Mouse (Mus musculus) granulocyte monocyte progenitor cell, adult 5-6 weeks (primary cell): ENCODE measurements at regions not wholly inside any gene's neighbourhood (a gene's known extent, or its start where the extent isn't known, plus 50 kb on each side); places are given as distances from the start of the nearest gene placed in this dataset.

Experiments used
- ATAC-seq: replicated peaks from 2 replicates; pipeline ENCODE4 v1.8.0; 2016; ENCODE audit warnings: mild to moderate bottlenecking, moderate TSS enrichment, inconsistent platforms; ENCODE audit not compliant: poor library complexity, severe bottlenecking

DNA sequence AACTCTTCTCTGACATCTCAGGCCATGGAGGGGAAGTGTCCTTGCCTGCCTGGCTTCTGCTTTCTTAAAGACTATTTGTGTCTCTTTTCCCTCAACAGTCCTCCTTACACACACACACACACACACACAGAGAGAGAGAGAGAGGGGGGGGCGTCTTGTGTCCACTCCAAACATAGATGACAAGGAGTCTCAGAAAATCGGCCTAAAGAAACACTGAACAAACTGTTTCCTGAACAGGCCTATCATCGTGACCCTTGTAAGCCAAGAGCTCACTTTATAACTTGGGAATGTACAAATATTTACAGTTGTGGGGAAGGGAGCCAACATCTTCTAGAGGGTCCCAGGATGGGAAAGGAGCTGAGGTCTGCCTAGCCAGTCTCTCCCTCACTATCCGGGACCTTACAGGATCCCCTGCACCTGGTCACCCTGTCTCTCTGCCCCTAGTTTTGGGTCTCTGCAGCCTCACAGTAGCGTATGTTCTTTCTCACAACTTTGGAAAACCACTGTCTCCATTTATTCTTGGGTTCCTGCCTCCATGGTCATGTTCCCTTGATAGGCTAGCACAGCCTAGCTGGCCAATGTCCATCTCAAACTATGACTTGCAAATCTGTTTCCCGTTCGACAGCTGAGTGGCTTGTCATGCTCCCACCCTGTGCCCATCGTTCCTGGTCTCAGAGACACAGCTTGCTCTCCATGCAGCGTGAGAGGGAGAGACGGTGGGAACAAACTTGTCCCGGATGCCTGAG, 204.9 kb upstream of the Tle3 start:
- ATAC-seq: no peak

DNA sequence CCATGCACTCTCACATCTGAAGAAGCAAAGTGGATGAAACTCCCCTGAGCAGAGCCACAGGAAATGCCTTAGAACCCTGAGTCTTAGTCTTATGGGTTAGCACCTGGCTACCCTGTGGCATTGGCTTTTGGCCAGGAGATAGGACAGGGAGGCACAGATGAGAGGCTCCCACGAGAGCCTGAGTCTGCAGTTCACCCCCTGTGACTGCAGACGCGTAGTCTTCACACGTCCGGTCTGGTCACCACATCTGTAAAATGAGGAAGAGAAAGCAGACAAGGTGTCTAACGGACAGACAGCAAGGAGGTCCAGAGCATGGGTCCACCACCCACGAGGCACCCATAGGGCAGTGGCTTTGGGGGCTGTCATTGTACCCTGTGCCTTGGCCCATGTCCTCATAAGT, 203.2 kb upstream of the Tle3 start:
- peak; percentile 94 for ATAC-seq

DNA sequence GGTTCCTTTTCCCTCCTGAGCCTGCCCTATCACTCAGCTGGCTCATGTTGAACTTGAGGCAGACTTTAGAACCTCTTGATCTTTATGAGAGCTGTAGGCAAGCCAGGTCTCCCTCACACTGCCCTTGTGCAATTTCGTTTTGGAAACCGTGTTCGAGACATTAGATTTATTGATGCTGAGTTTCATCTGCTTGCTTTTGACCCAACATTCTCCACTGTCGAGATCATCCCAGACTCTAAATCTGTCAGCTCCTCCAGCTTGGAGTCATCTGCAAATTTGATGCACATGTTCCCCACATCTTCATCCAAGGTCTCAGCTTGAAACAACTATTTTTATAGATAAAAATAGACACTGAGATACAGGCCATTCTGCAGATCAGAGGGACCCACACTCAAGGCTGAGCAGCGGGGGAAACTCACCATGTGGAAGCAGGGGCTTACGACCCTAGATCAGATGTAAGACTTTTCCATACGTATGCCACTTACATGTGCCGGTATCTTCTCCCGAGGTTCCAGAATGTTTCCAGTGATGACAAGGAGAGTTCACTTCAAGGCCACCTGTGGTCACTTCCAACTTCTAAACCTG, 202.6 kb upstream of the Tle3 start:
- no peak for ATAC-seq

DNA sequence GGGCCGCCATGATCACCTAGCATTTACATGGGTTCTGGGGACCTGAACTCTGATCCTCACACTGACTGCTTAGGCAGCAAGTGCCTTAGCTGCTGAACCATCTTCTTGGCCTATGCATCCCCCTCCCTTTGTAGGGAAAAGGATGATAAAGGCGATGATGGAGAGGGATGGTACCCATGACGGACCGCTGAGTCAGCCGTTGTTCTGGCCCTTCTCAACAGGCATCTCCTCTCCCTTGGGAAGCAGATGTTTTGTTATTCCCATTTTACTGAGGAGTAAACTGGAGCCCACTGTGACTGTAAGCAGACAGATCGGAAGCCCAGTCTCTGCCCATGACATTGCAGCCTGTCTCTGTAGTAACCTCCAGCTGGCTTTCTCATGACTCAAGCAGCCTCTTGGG, 201.2 kb upstream of the Tle3 start:
- ATAC-seq: no peak

DNA sequence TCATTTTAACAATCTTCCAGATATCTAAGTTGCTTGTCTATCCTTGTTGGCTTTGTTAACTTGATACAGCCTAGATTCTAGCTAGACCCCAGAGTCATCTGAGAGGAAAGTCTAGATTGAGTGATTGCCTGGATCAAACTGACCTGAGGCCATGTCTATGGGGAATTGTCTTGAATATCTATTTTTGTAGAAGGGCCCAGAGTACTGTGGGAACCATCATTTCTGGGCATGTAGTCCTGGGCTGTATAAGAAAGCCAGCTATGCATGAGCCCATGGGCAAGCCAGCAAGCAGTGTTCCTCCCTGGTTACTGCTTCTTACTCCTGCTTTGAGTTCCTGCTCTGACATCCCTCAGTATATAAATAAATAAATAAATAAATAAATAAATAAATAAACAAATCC, 199.7 kb upstream of the Tle3 start:
- ATAC-seq: no peak

DNA sequence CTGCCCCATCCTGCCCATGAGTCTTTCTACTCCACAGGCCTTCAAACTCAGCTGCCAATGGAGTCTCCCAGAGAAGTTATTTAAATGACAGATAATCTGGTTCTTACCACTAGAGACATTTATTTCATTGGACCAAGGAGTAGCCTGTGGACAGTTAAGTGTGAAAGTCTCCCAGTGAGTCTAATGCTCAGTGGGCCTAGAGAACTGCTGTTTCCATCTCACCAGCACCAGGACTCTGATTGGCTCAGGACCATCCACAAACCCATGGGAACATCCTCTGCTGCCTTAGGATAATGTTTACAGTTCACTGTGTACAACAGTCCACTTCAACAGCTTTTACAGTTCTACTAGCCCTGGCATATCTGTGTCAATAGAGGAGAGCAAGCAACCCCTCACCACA, 198.6 kb upstream of the Tle3 start:
- no peak for ATAC-seq

DNA sequence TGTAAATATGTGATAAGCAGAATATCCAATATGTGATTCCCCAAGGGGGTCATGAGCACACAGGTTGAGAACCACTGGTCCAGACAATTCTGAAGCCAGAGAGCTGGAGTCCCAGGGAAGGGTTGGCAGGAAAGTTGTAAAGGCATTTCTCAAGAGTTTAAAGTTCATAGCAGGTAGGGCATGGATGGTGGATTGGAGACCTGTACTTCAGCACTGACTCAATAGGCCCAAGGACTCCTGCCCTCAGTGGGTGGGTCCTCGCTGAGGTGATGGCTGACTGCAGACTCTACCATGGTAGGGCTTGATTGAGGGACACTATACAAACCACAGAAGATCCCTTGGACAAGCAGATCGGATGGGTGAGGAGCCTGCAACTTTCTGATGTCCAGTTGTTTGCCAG, 196.8 kb upstream of the Tle3 start:
- ATAC-seq: no peak

DNA sequence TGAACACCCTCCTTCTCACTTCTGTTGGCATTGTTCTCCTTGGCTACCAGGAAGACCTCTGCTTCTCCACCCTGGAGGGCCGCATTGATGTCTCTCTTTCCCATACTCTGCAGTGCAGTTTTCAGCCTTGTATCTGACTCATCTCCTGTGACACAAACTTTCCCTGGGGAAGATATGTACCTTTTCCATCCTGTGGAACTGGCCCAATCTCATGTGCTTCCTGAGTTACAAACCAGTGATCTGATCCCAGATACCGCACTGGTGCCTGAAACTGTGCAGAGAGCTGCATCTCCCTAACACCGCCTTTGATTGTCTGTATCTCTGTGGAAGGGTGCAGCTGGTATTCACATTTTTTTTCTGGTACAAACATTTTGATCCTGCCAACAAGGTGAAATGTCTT, 195.3 kb upstream of the Tle3 start:
- no peak for ATAC-seq

DNA sequence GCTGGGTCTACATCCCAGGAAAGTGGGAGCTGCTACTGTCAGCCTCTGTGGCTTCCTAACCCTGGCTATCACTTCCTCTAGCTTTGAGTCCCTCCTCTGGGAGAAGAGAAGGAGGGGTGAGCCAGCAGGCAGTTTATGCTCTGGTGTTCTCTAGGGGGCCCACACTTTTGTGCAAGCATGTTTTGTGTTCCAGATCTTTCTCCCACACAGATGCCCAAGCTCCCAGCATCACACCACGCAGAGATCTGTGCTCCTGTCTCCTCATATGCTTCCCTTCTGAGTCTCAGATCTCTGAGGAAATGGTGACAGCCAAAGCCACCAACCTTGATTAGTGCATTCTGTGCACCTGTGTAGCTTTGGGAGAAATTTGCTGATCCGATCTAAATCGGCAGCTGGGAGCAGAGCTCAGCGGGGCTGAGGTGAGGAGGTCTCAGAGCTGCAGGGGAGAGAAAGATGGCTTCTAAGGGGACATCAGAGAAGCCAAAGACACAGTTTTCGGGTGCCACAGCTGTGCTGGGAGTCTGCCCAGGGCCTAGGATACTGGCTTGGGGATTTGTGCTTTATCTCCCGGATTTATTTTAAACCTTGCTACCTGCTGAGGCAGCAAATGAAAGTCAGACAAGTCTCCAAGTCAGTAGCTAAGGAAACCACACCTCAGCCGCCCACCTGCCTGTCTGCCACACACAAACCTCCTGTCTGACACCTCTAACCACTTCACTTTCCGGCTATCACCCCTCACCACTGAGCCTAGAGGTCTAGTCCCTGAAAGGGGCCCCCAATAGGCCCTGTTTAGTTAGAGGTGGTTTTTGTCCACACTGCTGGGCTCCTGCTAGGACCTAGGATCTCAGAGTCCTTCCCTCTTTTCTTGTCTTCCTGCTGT, 185.4 kb upstream of the Tle3 start:
- ATAC-seq: no peak

DNA sequence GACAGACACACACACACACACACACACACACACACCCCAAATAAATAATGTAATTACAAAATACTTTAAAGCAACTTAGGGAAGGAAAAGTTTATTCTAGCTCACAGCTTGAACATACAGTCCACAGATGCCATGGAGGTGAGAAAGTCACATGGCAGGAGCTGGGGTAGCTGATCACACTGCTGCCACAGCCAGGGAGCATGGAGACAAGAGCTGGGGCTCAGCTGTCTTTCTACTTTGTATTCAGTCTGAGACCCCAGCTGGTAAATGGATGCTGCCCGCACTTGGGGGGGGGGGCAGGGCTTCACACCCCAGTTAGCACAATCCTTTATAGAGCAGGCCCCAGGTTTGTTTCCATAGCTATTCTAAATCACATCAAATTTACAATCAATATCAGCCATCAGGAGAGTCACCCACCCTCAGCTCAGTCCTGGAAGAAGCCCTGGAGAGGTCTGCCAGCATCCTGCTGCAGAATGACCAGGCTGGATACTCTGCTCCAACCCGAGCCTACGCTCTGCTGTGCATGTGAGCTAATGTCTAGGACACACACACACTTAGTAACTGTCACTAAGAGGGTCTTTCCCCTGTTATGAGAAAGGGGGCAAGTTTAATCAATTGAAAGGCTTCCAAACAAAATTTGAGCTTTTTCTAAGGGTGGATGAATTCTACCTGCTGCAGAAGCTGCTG, 184.3 kb upstream of the Tle3 start:
- no peak for ATAC-seq

DNA sequence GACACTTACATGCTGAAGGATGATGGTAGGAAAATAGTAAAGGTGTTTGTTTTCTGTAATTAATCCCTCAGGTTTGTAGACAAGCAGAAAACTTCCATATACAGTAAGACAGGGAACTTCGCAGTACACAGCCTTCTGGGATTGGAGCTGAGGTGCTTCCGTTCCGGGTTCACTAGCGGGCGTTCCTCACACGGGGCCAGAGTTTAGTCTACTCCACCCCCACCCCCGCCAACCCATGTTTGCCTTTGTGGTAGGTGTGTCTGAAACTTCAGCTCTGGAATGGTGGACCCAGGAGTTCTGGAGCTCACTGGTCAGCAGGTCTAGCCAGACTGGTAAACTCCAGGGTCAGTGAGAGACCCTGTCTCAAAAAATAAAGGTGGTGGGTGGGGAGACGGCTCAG, 182.9 kb upstream of the Tle3 start:
- ATAC-seq: no peak

DNA sequence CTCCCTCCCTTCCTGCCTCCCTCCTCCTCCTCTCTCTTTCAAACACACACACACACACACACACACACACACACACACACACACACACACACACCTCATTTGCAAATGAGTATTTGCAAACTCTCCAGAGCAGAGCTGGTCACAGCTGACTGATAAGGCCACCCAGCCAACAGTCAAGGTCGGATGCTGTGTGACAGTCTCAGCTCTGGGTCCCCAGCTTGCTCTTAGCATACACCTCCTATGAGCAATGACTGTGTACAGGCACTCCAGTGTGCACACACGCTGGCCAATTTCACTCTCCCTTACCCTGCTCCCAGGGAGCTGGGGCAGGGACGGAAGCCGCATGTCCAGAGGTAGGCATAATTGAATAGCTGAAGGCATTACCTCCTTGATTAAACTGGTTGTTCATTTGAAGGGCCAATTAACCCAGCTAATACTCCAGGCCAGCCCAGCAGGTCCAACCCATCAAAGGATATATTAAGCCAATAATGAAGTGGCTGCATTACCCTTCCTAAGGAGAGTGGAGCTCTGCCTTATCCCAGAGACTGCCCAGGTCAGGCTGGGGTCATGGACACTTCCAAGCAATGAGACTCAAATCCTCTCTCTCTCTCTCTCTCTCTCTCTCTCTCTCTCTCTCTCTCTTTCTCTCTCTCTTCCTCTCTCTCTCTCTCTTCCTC, 173.0 kb upstream of the Tle3 start:
- no peak for ATAC-seq

DNA sequence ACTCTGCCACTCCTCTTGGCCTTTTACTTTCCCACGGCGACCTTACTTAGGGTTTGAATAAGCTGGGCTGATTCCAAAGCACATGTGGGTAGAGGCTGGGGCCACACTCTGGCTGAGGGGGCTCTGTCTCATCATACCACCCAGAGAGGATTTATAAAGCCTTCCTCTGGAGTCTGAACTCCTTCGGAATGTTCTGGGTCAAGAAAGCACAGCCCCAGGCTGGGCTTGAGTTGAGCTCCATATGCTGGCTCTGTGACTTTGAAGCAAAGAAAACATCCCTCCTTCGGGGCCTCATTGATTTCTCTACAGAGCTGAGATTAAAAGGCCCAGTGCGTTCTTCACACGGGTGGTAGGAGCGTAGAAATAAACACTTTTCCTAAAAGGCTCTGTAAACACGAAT, 172.3 kb upstream of the Tle3 start:
- ATAC-seq: no peak

DNA sequence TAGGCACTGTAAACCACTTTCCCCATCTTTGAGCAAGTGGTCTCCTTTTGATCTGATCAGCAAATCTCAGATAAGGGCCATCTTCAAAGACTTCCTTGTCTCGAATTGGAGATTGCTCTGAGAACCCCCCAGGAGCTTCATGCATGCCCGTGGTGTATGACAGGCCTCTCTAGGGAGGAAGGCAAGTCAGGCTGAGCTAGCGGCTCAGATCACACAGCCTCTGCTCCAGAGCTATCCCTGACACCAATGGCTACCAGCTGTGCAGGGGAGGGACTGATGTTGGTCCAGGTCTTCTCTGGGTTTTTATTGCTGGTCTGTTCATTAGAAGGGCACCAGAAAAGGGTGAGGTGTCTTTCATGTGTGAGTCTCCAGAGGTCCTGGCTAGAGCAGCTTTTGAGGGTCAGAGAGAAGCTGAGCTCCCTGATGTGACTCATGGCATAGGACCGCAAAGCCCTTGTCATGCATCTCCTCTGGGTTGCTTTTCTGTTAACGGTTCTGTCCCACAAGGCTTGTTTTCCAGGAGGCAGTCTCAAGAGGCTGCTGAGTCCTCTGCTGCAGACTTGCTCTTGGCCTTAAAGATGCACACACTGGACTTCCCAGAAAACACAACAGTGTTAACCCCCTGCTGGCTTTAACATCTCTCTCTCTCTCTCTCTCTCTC, 171.7 kb upstream of the Tle3 start:
- ATAC-seq: no peak

DNA sequence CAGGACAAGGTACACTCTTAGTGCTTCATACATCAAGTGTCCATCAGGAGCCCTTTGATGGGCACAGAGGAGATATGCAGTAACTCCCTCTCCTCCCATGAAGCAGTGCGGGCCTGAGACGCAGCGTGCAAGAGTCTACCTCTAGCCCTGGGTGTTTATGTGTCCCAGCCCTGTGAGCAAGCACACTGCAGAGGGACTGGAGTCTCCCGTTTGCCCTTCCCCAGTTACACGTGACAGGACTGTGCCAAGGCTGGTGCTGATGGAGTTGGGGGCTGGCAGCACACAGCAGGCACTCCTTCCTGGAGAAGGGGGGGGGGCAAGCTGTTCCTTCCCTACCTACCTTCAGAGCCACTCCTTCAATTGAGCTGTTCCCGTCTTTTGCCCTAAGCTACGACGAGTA, 167.1 kb upstream of the Tle3 start:
- no peak for ATAC-seq

DNA sequence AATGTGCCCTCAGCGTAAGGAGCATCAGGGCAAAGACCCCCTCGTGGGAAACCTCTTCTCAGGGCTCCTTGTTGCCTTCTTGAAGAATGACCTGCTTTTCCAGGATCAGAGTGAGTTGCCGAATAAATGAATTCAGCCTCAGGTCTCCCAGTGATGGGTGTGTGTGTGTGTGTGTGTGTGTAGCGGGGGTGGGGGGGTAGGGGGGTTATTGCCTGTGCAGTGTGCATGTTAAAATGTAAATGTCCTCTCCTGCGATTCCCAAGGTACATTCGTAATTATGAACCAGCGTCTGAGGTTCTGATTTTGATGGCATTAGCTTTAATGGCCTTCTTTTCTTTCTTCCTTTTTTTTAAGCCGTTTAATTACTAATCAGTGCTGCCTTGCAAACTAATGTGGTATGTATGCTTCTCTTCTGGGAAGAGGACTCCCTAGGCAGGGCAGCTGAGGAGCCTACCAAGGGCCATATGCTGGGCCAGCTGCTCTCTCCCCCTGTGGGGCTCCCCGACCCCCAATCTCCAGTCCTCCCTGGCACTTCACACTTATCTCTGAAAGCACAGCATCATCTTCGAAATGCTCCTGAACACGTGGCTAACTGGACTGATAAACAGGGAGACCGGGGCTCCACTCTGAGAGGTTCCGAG, 165.3 kb upstream of the Tle3 start:
- ATAC-seq: no peak

DNA sequence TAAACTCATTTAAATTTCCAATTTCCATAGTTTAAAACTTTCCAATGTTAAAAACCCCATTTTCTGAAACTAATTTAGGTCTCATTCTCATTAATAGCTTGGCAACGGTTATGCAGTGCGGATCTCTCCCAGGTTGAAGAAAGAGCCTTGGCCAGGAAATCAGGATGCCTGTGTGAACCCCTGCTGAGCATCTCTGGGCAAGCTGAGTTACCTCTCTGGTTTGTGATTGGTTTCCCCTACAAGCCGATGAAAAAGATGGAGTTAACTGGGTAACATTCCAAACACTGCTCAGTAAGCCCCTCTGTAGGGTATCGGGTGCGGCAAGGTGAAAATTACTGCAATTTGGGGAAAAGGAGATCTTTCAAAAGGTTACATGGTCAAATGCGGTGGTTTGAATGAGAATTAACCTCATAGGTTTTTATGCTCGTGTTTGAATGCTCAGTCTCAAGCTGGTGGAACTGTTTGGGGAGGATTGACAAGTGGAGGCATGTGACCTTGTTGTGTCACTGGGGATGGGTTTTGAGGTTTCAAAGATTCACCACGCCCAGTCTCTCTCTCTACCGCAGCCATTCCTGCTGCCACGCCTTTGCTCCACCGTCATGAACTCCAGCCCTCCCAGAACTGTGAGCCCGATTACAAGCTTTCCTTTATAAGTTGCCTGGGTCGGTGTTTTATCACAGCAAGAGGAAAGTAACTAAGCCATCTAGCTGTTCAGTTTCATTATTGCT, 164.6 kb upstream of the Tle3 start:
- ATAC-seq: no peak

DNA sequence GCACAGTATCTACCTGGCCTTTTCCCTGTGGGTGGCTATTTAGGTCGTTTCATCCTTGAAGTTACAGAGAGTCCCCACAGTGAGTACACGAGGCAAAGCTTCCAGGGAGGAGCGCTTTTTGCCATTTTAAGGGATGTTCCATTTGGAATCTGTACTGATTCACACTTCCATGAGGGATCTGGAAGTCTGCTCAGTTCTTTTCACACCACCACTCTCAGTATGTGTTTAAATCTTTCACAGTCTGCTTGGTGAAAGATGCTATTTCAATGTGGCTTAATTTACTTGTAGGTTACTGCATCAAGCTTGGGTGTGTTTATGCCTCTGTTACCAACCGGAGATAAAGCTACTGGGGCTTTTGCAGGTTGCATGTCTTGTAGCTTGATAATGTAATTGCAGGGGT, 160.5 kb upstream of the Tle3 start:
- ATAC-seq: no peak

DNA sequence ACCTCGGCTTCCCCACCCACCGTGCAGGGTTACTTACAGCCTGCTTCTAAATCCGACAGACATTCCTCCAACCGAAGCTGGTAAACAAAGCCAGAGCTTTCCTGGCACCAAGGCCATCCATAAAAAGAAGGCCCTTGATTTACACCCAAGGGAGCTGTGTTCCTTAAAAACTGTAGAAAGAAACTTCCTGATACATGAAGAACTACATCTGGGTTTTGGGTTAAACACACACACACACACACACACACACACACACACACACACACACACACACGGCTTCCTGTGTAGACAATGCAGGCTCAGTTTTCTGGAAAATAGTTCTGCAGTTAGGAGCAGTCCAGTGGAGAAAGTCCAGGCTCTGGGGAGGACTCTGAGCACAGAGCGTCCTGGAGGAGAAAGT, 157.2 kb upstream of the Tle3 start:
- no peak for ATAC-seq
